Mouse (Mus musculus) ES-E14 (cell line): Measurements from ENCODE around the gene Trip11. TPM values are rescaled to one million over a fixed set of nuclear protein-coding genes. Genes with fewer than 3 reads are reported as not detected.
A peak's percentile ranks its signal among the peaks of the same experiment; 100 is the strongest.

Experiments
- DNase-seq: peaks from one replicate; pipeline ENCODE4 v3.0.0-alpha.2; 2013; ENCODE audit warnings: low read depth, low spot score
- H3K27ac ChIP-seq: 2 replicates; pipeline ENCODE4 v1.5.1; 2012; ENCODE audit warnings: low read depth, mild to moderate bottlenecking, low read length, moderate library complexity, mixed read lengths; ENCODE audit not compliant: poor library complexity, insufficient read depth, severe bottlenecking
- H3K36me3 ChIP-seq: 2 replicates; pipeline ENCODE4 v1.6.1; 2012; ENCODE audit warnings: mild to moderate bottlenecking, low read length, moderate library complexity, mixed read lengths; ENCODE audit not compliant: control insufficient read depth, poor library complexity, insufficient read depth, severe bottlenecking
- H3K4me1 ChIP-seq, 2 experiments: fragments of 150-350 bp in 1 of 2; sonication (generic) in 1 of 2; 2 replicates each; pipeline ENCODE4 v1.6.1; 2012; ENCODE audit warnings: low read length in 2 of 2, mild to moderate bottlenecking in 1 of 2, mixed read lengths in 1 of 2; ENCODE audit not compliant: control insufficient read depth in 2 of 2, insufficient read depth in 2 of 2, poor library complexity in 1 of 2
- H3K4me3 ChIP-seq, 2 experiments: fragments of 150-350 bp in 1 of 2; sonication (generic) in 1 of 2; 2 replicates each; pipeline ENCODE4 v1.5.1; 2012; ENCODE audit warnings: low read length in 2 of 2, low read depth in 1 of 2, mild to moderate bottlenecking in 1 of 2, mixed read lengths in 1 of 2; ENCODE audit not compliant: insufficient read depth in 1 of 2, poor library complexity in 1 of 2, severe bottlenecking in 1 of 2
- H3K9ac ChIP-seq: 2 replicates; pipeline ENCODE4 v1.6.1; 2012; ENCODE audit warnings: low read depth, mild to moderate bottlenecking, low read length, mixed read lengths; ENCODE audit not compliant: poor library complexity, insufficient read depth, severe bottlenecking
- H3K9me3 ChIP-seq: fragments of 150-350 bp; sonication (generic); 2 replicates; pipeline ENCODE4 v1.6.1; 2012; ENCODE audit warnings: low read depth, mild to moderate bottlenecking, low read length; ENCODE audit not compliant: control insufficient read depth, insufficient read depth
- CHD2 ChIP-seq: IDR thresholded peaks from 2 replicates; pipeline ENCODE4 v1.6.1; 2014; ENCODE audit warnings: mild to moderate bottlenecking, low read depth, low read length, inconsistent platforms
- HCFC1 ChIP-seq: IDR thresholded peaks from 2 replicates; pipeline ENCODE4 v1.6.1; 2012; ENCODE audit warnings: low read length, inconsistent platforms, borderline replicate concordance; ENCODE audit not compliant: insufficient read depth
- MAFK ChIP-seq: IDR thresholded peaks from 2 replicates; pipeline ENCODE4 v1.6.1; 2014; ENCODE audit warnings: mild to moderate bottlenecking, low read depth, low read length, inconsistent platforms; ENCODE audit not compliant: insufficient read depth
- ZC3H11A ChIP-seq: IDR thresholded peaks from 2 replicates; pipeline ENCODE4 v1.6.1; 2012; ENCODE audit warnings: low read depth, mild to moderate bottlenecking, inconsistent platforms, low read length, borderline replicate concordance
- ZNF384 ChIP-seq: IDR thresholded peaks from 2 replicates; pipeline ENCODE4 v1.6.1; 2012; ENCODE audit warnings: low read depth, low read length, inconsistent platforms
- in situ Hi-C, 2 experiments: fragments of 600-800 bp; cut with MboI; formaldehyde crosslinking; loops; one replicate each; pipeline ENCODE4 v1.15.1; 2025; ENCODE audit warnings: low sequenced_read_pairs in 2 of 2, inconsistent platforms in 1 of 2; ENCODE audit not compliant: unreplicated experiment in 2 of 2
- total RNA-seq: library from RNA; depleted of rRNA; stranded (reverse); fragments of 300-350 nt; gene quantifications from 2 replicates; pipeline ENCODE4 v1.2.3, GENCODE M21; 2012

Gene Trip11
- total RNA-seq, 1 experiment, result 15.7 TPM

DNA sequence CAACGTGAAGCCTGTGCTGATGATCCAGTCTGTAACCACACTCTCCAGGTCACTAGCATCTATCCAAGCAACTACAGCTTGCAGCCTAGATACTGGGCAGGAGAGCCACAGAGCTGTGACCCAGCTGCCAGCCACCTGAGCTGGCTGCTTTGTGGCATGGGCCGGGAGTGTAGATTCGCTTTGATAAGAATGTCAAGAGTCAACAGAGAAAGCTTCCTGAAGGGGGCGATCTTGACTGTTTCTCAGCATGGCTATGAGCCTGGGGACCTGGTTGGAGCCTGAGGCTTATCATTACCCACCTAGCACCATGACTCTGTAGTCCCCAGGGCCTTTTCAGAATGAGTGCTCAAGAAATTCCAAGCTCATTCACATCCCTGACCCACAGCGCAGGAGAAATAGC lies 96.3 kb downstream of the Trip11 start:
- Histone ChIP-seq H3K36me3 (no peaks in the 10 kb centered on the region), H3K4me1 (peaks cover 0 to 3% of the 10 kb centered on the region in 2 experiments; a peak in 1 of 4 replicates), H3K4me3 (no peak overlapping the region), H3K9me3 (no peaks in the 10 kb centered on the region), H3K9ac (no peak overlapping the region), H3K27ac (no peak overlapping the region)
- TF ChIP-seq MAFK (no peak), ZC3H11A (peak; percentile 54)
- DNase-seq, result peak; percentile 68
- in situ Hi-C loops, result no loop called here

DNA sequence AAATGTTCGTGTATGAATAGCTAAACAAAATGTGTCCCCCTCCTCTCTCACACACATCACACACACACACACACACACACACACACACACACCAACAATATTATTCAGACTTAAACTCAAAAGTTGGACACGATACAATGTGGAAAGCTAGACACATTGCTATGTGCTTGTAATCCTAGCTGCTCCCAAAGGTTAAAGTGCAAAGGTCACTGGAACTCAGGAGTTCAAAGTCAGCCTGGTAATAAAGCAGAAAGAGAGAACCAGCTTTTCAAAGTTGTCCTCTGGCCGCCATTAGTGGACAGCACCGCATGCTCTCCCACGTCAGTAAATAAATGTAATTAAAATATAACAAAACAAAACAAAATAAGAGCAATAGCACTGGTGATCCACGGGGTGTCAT lies 97.3 kb downstream of the Trip11 start:
- Histone ChIP-seq H3K9me3 (no peaks in the 10 kb centered on the region), H3K27ac (no peak overlapping the region), H3K4me3 (no peak overlapping the region), H3K9ac (no peak overlapping the region), H3K4me1 (peaks cover 0 to 3% of the 10 kb centered on the region in 2 experiments; a peak in 1 of 4 replicates), H3K36me3 (no peaks in the 10 kb centered on the region)
- TF ChIP-seq HCFC1 (no peak), MAFK (no peak), ZNF384 (no peak), ZC3H11A (no peak), CHD2 (no peak)
- no peak for DNase-seq
- in situ Hi-C loops, result no loop called here

DNA sequence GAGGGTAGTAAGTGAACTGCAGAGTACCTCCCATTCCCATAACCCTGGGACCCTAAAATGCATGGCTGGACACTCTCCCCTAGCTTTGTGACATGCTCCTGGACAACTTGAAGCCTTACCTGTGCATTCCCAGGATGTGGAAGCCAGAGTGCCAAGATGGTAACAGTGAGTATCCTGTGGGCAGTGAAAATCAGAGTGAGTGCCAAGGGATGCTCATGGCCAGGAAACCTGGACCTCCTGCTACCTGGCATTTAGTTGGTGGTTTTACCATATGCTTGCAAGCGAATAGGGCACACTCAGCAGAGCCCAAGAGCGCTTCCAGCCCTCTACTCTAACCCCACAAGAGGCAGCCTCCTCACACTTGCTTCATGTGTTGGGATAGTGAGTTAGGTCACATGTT lies 98.6 kb downstream of the Trip11 start:
- in situ Hi-C loops, result no loop called here
- H3K36me3 ChIP-seq, result no peaks in the 10 kb centered on the region
- TF ChIP-seq ZC3H11A (no peak), HCFC1 (no peak), MAFK (no peak), CHD2 (no peak)
- no peak overlapping the region for H3K4me3 ChIP-seq
- no peaks in the 10 kb centered on the region for H3K9me3 ChIP-seq
- no peak for DNase-seq
- no peak overlapping the region for H3K9ac ChIP-seq
- peaks cover 0 to 1% of the 10 kb centered on the region in 2 experiments; a peak in 1 of 4 replicates for H3K4me1 ChIP-seq
- H3K27ac ChIP-seq, result no peak overlapping the region

DNA sequence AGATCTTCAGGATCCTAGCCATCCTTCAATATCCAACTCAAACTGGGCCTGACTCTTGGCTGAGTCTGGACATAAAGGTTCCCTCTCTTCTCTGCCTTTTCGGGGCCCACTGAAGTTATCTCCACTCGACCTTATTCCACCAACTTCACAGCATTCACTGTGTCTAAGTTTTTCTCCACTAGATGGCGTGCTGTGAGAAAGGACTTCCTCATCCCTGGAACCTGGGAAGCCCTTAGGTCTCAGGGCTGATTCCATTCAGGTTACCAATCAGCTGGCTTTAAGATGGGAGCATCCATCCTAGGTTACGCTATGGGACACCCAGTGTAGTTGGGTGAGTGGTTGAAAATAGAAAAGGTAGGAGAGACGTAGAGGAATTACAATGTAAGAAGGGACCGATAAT lies 101.9 kb downstream of the Trip11 start:
- Histone ChIP-seq H3K27ac (no peak overlapping the region), H3K9ac (no peak overlapping the region), H3K4me1 (no peaks in the 10 kb centered on the region), H3K4me3 (no peak overlapping the region), H3K36me3 (no peaks in the 10 kb centered on the region), H3K9me3 (no peaks in the 10 kb centered on the region)
- TF ChIP-seq HCFC1 (no peak), MAFK (no peak), ZNF384 (no peak), CHD2 (no peak), ZC3H11A (no peak)
- DNase-seq, result no peak
- in situ Hi-C loops, result no loop called here

DNA sequence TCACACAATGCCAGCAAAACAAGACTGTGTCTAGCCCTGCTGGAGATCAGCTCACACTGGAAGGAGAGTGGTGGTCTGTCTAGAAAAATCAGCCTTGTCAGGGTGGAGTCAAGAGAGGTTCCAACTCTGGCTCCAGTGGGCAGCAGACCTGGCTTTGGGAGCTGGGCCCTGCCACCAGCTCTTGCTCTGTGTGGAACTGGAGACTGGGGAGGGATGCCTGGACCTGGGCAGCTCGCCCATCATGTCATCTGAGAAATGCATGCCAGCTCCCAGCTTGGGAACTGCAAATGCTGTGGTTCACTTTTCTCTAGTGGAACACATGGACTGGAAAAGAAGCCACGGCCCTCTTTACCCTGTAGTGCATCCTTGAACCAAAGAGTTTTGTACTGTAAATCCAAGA lies 102.6 kb downstream of the Trip11 start:
- no peak for TF ChIP-seq HCFC1
- TF ChIP-seq CHD2, result no peak
- no peak for TF ChIP-seq MAFK
- no peak for TF ChIP-seq ZNF384
- no peak for TF ChIP-seq ZC3H11A
- in situ Hi-C loops, result no loop called here
- no peak overlapping the region for H3K4me3 ChIP-seq
- no peak for DNase-seq
- H3K9ac ChIP-seq, result no peak overlapping the region
- H3K27ac ChIP-seq, result no peak overlapping the region
- H3K36me3 ChIP-seq, result no peaks in the 10 kb centered on the region
- H3K4me1 ChIP-seq, result no peaks in the 10 kb centered on the region
- no peaks in the 10 kb centered on the region for H3K9me3 ChIP-seq
